Mouse (Mus musculus) right cerebral cortex, postnatal 36 days (tissue): ENCODE measurements at regions not wholly inside any gene's neighbourhood (a gene's known extent, or its start where the extent isn't known, plus 50 kb on each side); places are given as distances from the start of the nearest gene placed in this dataset.

Source experiments
- DNase-seq, 2 experiments: peaks; one replicate each; pipeline ENCODE4 v3.0.0; 2022; ENCODE audit warnings: low spot score in 2 of 2, mixed read lengths in 1 of 2

DNA sequence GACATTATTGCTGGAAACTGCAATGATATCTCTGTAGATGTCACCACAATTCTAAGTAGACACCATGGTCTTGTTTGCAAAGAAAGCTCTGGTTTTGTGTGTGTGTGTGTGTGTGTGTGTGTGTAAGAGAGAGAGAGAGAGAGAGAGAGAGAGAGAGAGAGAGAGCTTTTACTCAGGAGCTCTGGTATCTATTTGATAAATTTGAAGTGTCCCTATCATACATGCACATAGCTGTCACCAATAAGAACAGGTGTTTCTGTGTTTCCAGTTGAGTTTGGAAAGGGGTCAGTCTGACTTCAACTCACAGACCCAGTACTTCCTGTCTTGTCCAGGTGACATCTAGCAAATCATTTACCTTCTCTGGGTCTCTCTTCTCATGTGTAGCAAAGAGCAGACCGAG is 169.7 kb upstream of the Serpine2 start:
- no peak for DNase-seq

DNA sequence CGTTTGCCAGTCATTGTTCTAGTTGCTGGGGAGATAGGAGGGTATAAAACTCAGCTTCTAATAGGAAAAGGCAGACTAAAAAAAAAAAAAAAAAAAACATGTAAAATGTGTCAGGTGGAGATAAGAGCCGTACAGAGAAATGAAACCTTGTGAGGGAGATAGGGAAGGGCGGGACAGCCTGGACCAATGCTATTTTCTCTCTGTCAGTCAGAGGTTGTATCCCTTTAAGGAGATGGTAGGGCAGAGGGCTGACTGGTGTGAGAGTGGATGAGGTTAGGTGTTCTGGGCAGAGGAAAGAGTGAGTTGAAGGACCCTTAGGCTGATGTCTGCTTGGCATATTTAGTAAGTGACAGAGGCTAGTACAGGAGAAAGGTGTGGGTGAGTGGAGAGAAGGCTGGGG is 169.2 kb upstream of the Serpine2 start:
- no peak for DNase-seq

DNA sequence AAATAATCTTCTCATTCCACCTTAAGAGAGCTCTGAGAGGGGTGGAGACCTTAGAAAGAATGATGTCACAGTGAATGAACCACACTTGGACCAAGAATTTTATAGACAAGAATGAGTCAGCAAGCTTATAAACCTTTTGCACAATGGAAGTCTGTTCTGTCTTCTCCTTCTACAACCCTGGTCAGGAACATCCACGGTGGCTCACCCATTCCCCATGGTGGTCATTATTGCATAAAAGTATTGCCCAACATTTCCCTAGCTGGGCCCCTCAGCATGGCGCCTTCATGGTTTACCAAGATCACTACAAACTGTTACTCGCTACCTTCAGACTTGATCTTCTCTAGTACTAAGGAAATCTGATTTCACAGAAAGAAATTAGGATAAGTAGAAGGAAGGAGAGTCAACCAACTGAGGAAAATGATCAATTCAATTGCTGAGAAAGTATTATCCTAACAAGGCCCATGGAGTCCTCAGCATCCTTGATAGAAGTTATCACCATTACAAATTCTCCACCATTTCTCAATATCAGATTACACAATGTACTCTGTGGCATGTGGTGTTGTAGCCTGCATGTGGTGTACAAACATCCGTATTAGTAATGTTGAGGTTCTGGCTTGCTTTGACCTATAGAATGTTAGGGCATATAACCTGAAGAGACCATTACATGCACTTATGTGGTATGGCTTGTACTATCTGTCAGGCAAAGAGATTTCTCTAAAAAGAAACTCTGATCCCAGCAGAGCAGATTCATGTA is 165.1 kb upstream of the Serpine2 start:
- no peak for DNase-seq

DNA sequence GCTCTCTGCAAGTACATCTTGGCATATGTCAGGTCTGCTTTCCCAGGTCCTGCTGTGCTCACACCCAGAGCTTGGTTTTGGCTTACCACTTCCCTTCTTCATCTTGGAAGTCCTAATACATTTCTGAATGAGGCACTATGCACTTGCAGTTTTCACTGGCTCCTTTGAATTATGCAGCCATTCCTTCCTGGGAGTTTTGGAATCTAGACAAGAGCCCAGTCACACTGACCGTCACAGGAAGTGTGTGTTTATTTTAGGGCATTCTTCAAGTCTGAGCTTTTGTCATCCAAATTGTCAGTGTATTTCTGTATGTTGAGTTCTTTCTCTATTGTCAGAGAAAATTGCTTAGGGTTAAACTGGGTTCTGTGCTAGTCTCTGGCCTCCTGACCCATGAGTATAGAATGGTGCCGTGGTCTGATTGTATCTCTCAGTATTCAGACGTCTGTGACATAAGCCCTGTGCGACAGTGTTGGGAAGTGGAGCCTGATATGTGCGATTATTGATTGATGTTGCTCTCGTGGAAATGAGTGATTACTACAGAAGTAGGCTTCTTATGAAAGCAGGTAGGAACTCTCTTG is 162.6 kb upstream of the Serpine2 start:
- no peak for DNase-seq

DNA sequence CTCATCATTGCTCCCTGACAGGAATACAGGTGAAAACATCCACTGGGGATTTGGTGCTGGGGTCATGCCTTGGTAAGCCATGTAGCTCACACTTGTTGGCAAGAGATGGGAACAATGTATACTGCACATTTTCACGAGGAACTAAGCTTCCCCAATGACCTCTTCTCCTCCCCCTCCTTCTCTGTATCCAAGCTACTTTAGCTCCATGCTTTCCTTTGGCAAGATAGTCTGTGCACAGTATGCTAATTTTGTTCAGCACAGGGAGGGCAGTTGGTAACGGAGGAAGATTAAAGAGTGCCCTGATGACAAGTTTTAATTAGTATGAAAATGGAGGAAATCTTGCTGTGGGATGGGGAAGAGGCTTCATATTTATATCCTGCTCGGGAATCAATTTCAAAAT is 160.9 kb upstream of the Serpine2 start:
- no peak for DNase-seq

DNA sequence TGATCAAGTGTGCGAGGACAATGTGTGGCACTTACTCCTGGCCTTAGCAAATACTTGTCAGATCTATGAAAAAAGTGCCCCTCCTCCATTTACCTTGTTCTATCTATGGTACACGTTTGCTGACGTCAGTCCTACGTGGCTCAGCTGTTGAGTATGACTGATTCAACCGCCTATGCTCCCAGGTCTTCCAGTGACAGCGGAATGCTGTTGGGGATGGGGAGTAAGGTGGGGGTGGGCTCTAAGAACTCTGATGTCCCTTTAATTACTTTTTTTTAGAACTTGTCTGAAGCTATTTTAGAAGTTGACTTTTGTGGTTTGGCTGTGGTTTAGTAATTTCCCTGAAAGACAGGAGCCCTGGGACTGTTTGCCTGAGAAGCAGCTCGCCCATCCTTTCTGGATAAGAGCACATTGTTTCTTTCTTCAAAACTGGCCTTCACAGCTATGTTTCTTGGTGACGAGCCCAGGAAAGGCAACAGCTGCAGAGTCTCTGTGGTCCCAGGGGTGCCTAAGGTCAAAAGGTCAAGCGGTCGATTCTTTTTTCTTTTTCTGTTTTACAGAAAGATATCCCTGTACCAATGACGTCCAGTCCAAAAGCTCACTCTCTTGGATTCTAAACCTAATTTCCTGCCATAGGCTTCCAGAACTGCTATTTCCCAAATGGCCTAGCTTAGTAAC is 157.5 kb upstream of the Serpine2 start:
- no peak for DNase-seq

DNA sequence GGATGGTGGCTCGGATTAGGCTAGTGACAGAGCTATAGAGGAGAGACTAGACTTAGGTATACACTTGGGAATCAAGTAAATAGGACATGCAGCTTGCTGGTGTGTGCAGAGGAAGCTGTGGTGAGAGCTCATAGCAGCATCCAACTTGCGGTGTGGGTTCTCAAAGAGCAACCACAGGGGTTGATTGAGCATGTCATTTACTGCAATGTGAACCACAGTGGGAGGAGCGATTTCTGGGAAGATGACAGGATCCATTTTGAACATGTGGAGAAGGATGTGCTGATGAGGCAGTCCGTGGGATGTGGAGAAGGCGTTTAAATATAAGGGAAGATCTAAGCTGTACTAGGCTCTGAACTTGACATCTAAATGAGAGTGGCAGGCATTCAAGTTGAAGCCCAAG is 154.5 kb upstream of the Serpine2 start:
- DNase-seq = no peak

DNA sequence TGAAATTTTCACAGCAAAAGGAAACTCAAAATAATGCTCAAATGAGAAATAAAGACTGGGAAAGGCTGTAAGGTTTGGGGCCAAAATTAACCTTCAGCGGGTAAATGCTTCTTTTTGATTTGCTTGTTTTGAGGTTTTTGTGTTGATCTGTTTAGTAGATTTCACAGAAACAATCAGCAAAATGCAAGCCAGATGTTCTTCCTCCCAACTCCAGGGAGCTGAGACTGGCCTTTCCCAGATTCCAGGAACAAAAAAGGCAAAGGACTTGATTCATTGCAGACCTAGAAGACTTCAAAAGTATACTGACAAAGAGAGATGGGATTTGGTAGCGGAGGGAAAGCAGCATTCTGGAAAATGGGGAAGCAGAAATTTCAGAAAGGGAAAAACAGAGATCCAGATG is 153.6 kb upstream of the Serpine2 start:
- no peak for DNase-seq

DNA sequence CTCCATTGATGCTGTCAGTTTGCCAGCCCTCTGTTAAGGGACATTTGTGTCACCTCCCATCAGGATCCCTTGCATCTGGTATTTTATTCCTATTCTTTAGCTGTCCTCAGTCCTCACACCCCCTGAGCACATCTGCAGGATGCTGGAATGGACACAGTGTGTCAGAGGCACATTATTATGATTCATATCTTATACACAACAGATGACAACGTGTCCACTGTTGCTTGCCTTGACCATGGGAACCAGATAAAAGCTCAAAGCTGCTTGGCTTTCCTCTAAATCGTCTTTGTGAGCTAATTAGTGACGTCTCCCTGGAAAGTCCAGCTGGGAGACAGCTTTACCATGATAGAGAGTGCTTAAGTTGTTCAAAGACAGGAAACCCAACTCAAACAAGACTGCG is 149.7 kb upstream of the Serpine2 start:
- DNase-seq = no peak

DNA sequence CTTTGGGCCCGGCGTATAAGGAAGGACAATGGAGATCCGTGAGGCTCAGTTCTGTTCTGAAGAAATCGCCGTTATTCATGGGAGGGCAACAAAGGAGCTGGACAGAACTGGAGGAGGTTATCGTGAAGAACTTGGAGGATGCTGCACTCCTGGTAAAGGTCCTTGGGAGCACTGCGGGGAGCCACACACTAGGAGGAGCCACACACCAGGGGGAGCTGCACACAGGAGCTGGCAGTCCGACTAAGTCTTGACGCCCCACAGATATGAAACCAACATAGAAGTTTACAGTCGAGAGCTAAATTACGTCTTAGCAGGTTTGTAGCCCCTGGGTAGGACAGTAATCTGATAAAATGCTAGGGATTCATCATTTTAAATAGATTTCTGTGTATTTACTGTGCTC is 138.1 kb upstream of the Serpine2 start:
- DNase-seq = no peak

DNA sequence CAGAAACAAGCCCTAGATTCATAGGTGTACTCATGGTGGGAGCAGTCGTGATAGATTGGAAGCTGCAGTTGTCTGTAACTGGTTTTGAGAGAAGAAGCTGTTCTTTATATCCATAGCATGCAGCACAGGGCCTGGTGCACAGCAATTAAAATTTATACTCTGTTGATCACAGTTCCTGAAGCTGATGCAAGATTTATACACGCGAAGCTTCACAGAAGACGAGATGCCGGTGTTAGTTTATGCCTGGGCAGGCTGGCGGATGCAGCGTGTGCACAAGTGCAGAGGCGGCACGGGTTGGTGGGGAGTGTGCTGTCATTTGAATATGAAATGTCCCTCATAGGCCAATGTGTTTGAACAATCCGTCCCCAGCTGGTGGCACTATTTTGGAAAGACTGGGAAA is 136.9 kb upstream of the Serpine2 start:
- DNase-seq = no peak

DNA sequence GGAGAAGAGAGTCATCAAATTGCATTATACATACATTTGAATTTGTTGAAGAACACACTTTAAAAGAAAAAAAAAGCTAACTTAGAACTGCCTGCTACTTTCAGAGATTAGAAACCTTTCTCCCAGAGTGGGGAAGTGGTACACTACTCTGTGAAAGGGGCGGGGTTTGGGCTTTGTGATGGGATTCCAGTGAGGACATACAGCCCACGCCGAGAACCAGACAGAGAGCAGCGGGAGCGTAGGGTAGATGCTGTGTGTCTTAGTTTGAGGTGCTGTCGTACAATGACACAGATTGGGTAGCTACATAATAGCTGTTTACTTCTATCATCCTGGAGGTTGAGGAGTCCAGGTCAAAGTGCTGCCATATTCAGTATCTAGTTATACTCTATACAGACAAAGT is 136.5 kb upstream of the Serpine2 start:
- DNase-seq = no peak

DNA sequence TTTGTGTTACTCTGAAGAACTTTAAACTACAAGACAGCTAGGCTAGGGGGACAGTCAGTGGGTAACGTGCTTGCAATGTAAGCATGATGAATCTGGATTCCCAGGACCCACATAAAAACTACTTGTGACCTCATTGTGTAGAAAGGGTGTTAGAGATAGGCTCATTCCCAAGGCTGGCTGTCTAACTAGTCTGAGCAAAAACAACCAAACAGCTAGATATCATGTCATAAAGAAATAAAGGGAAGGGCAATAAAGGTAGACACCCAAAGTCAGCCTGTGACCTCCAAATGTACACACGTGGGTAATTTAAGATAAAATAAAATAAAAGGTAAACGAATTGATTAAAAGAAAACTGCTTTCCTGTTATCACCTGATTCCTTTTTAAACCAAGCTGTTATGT is 123.7 kb upstream of the Serpine2 start:
- DNase-seq = no peak

DNA sequence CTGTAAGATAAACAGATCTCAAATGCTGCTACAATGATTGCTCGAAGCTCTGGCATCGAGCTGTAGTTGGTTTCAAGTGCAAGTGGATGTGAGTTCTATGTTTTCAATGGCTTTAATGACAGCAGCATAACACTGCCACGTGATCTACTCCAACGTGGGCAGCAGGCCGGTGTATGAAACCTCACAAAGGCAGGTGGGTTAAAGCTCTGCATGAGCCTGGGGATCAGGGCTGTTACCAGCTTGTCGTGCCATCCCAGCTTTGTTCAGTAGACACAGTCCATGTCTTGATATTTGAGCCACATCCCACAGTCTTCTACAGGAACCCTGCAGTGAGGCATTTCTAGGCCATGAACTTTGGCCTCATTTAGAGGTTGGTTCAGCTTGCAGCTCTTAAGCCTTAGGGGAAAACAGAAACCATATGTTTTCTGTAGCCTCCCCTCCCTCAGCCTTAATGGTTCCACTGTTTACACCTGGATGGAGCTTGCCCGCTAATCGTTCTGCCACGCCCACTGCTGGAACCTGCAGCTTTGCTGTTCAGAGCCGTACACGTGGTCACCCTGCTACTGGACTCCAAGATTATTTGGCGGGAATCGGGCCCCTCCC is 121.8 kb upstream of the Serpine2 start:
- no peak for DNase-seq

DNA sequence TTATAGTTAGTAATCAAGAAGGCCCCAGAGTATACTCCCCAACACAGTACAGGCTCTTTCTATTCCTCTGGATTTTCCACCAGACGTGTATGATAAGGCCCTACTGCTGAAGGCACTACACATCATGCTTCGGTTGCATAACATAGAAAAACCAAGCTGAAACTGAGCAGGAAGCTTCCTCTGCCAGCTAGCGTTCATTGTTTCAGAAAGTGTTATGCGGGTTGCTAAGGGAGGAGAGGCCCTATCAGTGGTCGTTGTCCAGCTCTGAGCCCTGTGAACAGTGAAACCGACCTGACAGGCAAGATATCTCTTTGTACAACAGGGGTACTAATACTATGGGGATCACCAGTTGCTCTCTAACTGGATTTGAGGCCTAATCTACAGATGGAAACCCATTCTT is 118.9 kb upstream of the Serpine2 start:
- DNase-seq = no peak

DNA sequence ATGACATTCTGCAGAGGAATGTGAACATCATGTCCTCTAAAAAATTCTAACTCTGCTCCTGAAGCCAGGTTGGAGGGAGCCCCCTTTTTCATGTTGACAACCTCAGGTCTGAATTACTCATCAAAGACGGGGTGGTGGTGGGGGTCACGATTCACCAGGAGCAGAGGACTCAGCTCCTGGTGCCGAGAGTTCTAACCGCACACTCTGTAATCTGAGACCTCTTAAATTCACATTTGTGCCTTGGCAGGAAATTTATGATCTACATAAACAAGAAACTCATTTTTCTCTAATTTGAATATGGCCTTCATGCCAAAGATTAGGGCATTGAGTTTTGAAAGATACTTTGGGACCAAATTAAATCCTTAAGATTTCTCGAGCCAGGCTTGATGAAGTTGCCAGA is 117.2 kb upstream of the Serpine2 start:
- no peak for DNase-seq

DNA sequence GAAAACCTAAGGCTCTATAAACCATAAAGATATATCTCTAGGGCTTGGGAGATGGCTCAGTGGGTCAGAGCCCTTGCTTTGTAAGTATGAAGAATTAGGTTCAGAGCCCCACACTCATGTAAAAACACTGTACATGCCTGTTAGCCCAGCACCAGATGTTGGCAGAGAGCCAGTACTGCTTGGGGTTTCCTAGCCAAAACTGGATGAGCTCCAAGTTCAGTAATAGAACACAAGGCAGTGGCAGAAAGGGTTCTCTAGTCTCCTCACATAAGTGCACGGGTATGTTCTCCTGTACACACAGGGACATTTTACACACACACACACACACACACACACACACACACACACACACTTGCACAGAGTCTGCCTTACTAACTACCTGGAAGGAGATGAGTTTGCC is 95.1 kb upstream of the Serpine2 start:
- DNase-seq = no peak

DNA sequence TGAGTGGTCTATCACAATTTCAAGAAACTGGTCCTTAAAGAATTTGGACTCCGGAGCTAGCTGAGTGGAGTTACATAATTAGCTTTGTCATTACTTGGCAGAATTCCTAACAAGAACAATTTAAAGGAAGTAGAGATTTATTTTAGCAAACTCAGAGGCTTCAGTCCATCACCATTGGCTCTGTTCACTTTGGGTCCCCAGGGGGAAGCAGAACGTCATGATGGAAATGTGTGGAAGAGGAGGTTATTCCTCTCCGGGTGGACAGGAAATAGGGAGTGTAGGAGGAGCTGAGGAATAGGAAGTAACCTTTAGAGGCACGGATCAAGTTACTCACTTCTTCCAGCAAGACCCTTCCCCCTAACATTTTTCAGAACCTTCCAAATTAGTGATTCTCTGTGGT is 83.3 kb upstream of the Serpine2 start:
- no peak for DNase-seq

DNA sequence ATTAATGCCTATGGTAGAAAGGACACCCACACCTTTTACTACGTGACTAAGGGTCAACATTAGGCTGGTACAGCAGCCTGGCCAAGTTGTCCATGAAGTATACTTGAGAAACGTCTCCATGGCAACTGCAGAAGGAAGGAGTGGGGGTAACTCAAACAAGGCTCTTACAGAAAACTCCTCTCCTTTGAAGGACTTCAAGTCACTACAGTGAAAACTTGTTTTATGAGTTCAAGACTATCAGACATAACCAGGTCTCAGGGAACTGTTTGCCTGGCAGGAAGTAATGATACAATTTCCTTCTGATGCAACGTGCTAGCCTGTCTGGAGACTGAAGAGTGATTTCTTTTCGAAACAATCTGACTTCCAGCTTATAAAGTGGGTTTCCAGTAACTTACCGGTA is 71.5 kb upstream of the Serpine2 start:
- no peak for DNase-seq

DNA sequence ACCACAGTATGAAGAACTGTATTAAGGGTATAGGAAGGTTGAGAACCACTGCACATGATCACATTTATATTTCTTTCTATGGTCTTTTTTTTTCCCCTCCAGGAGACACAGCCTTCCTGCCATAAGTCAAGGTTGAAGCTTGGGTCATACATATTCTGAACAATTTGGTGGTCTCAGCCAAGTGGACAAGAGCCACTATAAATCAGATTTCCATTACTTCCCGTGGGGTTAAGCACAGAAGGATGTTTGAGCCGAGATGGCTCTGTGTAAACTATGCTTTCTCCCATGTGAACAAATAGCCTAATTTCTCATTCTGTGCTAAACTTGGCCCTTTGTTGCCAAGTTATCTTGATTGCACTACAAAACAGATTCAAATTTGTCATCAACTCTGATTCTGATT is 66.8 kb upstream of the Serpine2 start:
- DNase-seq = no peak

DNA sequence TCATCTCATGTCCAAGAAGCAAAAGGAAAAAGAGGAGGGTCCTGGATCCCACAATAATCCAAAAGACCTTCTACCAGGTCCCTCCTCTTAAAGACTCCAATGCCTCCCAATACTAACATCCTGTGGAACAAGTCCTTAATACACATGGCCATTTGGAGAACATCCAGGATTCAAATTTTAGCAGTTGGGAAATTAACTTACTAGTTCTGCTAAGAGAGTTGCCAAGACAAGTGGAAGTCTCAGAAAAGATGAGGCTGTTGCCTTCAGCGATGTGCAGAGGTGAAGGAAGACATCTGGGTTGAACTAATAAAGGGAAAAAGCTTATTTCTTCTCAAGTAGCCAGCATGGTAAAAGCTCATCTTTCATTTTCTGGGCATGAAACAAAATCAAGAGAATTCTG is 64.8 kb upstream of the Serpine2 start:
- DNase-seq = no peak

DNA sequence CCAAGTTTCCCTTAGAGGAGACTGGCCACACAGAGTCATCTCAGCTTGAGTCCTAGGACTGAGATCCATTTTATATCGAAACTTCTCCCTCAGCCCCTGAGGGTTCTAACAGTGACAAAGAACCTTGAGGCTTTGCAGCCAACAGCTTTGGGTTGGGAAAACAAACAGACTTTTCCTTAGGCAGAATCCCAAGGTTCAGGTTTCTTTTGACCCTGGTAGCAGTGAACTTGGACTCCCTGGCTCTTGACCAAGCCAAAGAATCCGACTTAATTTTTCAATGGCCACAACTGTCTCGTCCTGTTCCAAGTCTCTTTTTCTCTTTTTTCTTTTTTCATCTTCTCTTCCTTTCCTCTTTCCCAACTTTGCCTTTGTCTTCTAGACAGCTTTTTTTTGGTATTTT is 60.9 kb upstream of the Serpine2 start:
- DNase-seq = no peak

DNA sequence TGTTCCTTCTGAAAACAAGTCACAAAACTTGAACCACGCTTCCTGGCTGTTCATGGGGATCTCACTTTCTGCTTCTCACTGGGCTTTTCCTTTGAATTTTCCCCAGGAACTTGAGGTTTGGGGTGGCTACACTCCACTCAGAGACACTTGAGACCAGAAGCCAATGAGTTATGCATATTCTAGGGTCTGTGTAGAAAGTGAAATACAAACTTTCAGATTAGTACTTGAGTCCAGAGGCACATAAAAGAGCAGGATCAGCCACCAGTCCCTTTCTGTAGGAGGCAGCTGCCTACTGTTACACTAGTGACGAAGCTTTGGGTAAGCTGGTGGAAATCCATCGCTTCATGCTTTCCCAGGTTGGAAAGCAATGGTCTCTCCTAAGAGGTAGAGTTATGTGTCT is 60.4 kb upstream of the Serpine2 start:
- DNase-seq = no peak
